Mouse (Mus musculus) testis, postnatal 10 days (tissue): Measurements from ENCODE around the gene Rabep2.
"Not testable (repeated sequence)": the region's sequence is repeated elsewhere in the genome, so short reads cannot be mapped to it uniquely, and the experiment has no call there.

Experiments used
- DNase-seq: peaks from one replicate; pipeline ENCODE4 v3.0.0; 2021; ENCODE audit warnings: low spot score

Rabep2 gene

DNA sequence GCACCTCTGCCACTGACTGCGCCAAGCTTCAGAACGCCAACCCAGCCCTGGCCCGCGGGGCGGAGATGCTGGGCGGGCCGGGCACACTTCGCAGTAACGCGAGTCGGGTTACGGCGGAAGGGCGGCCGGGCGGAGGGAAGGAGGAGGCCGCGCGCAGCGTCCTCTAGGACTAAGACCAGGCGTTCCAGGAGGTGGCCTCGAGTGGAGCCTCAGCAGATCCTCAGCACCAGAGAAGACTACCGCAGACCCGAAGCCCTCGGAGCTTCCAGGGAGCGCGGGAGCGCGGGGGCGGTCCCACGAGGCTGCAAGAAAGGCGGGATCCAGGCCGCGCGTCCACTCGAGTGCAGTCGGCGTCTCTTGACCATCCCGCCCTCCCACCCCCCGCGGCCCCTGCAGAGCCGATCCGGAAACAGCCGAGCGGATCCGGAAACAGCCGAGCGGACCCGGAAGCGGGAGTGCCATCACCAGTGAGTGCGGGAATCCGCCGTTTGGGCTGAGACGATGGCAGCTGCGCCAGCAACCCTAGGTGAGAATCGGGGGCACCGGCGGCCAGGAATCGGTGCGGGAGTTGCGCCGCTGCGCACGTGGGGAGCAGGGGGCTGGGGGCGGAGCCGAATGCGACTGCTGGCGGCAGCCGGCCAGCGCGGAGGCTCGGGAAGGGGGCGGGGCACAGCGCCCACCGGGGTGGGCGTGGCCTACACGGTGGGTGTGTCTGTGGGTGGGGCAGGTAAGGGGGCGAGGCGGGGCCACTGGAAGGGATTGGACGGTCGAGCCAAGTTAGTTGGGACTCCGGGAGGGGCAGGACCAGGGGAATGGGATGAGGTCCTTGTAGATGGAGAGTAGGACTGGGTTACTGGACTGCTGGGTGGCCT, at the start of gene Rabep2:
Gene Rabep2, plus strand, starts transcription at position 129 of the 872 bp plus-strand sequence.
- DNase-seq: peak; percentile 99

DNA sequence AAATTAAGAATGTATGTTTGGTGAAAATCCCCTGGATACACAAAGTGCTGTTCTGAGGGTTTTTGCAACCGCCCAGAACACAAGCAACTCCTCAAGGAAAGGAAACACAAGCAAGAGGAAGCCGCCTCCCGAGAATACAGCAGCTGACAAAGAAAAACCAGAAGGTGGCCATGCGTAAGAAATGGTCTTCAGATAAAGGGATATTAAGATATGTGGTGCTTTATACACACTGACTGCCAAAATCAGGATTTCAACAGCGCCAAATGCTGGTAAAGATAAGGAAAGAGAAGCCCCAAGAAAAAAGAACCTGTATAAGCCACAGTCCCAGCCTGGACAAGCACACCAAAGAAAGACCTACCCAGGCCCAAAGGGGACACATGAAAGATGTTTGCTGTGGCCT, 45.0 kb upstream of the Rabep2 start:
- DNase-seq: no peak

DNA sequence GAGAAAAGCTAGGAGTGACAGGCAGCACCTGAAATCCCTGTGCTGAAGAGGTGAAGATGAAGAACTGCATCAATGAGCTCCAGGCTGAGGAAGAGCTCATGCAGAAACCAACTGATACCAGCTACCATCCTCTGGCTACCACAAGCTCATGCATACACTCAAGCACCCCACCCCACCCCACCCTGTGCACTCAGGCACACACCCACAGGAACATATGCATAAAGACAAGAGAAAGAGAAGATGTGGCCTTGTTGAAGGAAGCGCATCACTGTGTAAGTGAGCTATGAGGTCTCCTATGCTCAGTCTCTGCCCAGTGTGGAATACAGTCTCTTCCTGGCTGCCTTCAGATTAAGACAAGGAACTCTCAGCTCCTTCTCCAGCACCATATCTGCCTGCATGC, 40.4 kb upstream of the Rabep2 start:
- no peak for DNase-seq

DNA sequence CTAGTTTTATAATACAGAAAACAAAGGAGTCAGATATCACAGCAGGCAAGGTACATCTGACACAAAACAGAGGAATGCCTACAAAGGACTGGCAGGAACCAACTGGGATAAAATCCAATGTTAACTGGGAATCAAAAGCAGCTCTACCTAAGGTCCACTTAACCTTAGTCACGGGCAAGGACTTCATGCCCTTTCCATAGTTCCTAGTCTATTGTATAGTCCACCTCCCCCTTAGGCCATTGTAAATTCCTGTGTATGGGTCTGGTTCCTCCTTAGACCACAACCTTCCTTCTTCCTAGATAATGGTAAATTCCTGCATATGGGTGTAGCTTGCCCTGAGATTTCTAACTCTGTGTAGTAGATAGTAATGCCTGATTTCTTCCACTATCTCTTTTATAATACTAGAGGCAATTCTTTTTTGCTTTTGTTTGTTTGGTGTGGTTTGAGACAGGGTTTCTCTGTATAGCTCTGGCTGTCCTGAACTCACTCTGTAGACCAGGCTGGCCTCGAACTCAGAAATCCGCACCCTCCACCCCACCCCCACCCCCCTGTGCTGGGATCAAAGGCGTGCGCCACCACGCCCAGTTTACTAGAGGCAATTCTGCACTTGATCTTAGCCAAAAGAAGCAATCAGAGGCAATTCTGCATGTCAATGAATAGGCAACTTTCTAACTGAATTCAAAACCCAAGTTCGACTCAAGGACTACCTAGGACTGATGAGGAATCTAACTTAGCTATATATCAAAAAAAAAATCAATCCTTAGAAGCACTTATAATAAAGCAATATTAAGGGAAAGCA, 36.3 kb upstream of the Rabep2 start:
- not testable (repeated sequence) for DNase-seq

DNA sequence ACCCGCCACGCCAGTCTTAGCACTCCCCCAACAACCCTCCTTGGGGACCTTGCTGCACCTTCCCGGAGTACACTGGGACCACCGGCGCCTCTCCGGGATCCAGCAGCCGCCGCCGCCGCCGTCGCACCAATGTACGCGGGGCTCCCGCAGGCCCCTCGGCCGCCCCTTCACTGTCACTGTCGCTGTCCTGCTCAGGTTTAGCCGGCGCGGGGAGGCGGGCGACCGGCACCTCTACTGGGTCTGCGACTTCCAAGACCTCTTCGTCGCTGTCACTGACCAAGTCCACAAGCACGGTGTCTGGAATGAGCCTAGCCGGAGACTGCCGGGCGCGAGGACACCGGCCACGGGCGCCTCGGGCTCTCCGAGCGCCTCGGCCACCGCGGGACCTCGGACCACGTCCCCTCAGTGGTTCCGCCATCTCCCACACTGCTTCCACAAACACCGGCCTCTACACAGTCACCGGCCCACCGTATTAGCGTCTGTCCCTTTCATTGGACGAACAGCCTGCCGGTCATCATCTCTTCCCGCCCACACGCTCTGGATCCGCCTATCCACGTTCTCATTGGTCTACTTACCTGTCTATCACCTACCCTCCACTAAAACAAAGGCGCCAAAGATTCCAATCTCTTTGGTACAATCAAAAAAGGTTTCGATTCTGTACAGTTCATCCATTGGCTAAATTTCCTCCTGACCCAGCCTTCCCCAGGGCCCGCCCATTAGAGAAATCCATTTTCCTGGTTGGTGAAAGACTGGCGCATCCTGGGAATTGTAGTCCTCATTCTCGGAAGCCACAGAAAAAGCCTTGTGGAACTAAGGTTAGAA, 32.0 kb upstream of the Rabep2 start, which contains the start of gene Nfatc2ip:
Gene Nfatc2ip, minus strand, starts transcription at position 440 of the 822 bp plus-strand sequence.
- peak; percentile 94 for DNase-seq

DNA sequence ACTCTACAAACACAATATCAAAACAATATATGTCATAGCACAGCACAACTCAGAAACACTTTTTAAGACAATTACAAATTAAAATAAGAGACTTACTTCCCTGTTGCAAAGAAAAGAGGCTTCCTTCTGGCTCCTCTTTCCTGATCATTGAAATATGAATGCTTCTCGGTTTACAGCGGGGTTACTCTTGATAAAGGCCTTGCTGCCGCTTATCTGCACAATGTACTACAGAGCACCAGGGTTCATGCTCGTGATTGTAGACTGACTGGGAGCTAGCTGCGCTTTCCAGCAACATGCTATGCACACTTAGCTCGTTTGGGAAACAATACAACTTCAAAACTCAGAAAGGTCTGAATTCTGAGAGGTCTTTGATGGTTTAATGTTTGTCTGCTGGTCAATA, 31.3 kb upstream of the Rabep2 start:
- no peak for DNase-seq

DNA sequence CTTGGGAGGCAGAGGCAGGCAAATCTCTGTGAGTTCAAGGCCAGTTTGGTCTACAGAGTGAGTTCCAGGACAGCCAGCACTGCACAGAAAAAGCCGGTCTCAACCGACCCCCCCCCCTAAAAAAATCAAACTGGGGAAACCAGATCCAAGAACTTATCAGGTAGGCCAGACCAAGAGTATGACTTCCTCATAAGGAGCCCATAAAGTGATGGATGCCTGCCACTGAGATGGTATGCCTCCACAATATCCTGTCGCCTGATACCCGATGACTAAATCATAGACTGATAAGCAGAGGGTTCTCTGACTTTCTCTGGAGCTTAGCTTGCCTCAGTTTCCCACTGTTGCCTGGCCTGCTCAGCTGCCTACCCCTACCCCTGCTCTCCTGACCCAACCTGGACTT, 30.7 kb upstream of the Rabep2 start:
- DNase-seq: no peak

DNA sequence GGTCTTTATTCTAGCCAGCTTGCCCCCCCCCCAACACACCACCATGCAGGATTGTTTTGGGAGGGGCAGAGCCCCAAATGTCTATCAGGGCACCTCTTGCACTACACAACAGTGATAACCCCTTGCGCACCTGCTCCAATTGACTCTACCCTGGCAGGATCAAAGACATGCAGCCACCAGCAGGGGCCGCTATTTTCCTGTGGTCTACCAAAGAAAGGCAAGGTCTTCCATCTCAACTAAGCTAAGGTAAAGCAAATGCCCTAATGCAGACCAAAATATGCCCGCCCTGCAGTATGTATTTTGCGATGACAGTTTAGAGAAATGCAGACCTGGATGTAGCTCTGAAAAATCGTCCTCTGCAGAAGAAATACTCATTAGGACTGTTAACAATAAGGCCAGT, 29.0 kb upstream of the Rabep2 start:
- peak; percentile 93 for DNase-seq

DNA sequence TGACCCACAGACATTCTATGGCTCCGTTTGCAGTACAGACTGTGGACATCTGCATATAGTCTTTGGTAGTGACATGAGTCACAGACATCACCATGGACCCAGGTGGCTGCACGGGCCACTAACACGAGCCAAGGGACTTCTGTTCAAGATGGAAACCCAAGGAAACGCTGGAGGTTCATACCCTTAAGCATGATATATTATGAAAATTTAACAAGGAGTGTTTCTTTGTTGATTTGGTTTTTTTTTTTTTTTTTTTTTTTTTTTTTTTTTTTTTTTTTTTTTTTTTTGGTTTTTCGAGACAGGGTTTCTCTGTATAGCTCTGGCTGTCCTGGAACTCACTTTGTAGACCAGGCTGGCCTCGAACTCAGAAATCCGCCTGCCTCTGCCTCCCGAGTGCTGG, 26.0 kb upstream of the Rabep2 start:
- DNase-seq: not testable (repeated sequence)

DNA sequence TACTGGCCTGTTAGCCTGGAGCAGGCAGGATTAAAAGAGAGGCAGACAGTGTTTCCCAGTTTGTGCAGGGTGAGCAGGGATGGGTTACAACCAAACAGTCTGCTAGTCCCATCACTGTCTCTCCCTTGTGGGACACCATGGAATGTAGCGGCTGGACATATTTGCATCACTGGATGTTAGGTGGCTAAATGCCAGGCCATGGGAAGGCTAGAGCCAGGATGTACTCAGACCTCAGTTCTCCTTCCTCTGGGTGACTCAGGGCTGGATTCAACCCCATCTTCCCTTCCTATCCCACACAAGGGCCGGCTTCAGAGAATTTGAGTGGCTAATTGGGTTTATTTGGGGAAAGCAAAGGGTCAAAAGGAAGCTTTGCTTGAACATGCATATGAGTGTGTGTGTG, 19.9 kb upstream of the Rabep2 start:
- no peak for DNase-seq

DNA sequence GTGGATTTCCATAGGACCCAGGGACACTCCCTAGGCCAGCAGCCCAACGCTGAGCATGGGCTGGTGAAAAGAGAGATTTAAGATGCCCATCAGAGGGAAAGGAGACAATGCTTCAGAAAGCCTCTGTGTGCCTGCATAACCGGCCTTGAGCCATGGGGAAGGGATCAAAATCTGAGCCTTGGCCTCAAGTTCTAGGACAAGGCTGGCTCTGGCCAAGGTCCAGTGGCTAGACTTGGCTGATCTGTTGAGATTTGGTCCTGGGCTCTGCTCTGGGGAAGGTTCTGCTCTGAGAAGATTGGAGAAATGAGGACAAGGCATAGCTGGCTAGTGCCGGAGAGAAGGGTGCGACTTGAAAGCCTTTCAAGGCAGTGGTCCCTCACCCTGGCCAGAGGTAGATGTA, 17.5 kb upstream of the Rabep2 start:
- no peak for DNase-seq

DNA sequence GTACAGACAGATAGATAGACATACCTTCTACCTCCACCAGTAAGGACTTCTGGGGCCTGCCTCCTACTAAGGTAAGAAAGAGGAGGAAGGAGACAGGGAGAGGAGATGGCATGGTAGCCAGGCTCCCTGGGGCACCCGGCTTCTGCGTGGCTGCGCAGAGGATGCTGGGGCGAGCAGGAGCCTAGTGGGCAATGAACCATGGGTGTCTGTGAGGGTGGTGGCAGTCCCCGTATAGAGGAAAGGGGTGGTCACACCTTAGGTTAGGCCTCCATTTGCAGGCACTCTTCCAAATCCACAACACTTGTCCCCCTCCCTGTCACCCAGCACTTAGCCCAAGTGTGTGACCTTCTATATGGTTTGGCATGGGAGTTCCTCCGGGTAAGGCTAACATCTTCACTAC, 13.8 kb upstream of the Rabep2 start, which contains the start of gene Cd19:
Gene Cd19, minus strand, starts transcription at position 165 of the 400 bp plus-strand sequence.
- no peak for DNase-seq

DNA sequence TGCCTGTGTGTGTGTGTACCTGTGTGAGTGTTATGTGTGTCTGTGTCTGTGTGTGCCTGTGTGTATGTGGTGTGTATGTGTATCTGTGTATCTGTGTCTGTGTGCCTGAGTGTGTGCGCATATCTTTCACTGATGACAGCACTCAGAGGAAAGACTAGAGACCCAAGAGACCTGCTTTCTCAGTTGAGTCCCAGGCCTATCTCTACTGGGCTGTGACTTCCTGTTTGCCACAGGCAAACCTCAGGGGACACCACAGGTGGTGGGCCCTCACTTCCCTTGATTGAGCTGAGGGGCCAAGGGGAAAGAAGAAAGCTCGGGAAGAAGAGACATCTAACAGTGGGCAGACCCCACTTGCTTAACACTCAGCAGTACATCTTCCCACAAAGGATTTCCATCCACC, 11.9 kb upstream of the Rabep2 start:
- DNase-seq: no peak

DNA sequence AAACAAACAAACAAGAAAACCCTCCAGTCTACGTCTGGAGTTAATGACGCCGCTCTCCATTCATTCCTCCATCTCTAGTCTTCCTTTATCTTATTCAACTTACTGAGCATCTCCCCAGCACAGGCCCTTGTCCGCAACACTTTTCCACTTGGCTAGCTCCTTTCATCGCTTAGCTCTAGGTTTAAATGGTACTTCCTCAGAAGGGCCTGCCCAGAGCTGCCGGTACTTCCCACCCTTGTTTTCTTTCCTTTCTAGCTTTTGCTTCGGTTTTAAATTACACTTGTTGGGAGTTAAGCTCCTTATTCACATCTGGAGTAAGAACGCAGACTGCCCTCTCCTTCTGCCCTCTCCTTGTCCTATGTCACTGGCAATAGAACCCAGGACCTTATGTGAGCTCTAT, 11.5 kb upstream of the Rabep2 start:
- DNase-seq: no peak

DNA sequence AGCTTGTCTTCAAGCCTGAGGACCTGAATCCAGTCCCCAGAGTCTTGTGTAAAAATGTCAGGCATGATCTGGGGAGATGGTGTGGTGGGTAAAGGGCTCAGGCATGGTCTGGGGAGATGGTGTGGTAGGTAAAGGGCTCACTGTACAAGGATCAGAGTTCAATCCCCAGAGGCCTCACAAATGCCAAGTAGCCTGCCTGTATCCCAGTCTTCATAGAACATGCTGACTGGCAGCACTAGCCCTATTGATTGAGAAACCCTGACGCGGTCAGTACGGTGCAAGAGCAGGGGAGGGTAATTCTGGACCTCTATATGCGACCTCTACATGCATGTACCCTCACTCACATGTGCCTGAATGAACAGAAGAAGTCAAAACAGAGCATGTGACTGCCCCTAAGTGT, 11.0 kb upstream of the Rabep2 start:
- no peak for DNase-seq

DNA sequence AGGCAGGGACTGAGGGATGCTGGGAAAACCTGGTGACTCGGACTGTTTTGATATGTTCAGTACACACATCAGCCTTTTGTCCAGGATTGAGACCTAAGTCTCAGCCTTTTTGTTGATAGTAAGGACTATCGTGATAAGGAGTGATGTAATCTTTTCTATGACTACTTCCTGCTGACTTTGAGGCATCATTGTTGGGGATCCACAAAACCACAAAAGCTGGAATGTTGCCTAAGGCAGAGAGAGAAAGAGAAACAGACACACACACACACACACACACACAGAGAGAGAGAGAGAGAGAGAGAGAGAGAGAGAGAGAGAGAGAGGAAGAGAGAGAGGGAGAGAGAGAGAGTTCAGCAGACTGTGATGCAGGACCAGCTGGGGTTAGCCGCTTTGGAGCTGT, 10.1 kb upstream of the Rabep2 start:
- DNase-seq: no peak

DNA sequence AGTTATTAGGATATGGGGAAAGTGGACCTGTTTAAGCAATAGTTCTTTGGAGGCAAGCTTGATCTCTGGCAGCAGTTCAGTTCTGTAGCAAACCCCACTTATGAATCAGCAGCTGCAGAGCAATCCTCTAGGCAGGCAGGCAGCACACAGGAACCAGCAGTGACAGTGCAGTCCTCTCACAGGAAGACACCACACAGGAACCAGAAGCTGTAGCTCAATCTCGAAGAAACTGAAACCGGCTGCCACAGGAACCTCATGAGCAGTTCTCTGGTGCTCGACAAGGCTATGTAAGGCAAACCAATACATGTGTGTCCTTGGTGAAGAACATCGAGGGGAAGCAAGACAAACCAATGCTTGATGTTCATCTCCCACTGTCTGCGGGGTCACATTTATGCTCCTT, 6.8 kb upstream of the Rabep2 start:
- DNase-seq: no peak

DNA sequence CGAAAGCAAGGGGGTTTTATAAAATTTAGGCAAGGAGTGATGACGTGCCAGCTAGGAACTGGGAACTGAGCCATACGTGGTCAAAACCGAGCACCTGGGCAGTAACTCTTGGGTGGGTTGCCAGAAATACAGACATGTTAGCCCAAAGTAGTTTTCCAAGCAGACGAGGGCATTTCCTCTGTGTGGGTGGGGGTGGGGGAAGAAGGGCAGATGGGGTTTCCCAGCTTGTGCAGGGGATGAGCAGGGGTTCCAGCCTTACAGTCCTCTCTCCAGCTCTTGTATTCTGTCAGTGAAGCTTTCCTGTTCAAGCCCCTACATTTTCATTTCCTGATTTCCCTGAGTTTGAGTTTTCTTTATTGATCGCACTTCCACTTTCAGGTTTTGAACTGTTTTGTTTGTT, 4.4 kb upstream of the Rabep2 start:
- no peak for DNase-seq

DNA sequence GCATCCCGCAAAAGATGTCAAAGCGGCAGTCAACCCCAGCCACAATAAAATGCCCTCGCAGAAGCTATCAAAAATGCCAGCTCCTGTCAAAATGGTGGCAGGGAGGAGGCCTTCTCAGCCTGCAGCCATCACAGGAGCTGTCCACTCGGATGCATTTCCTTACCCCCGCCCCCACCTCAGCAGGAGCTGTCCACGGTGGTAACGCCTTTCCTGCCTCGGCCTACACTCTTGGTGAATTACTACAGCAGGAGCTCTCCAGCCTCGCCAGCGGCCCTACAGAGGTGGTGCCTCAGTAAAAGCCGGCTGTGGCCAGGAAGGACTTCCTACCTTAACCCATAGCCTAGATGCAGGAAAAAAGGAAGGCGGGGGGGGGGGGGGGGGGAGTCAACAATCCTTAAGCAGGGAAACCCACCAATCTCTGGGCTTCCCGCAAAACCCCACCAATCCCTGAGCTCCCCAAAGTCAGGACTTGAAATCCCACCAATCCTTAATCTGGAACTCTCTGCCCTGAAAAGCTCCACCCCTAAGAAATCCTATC, 1.2 kb upstream of the Rabep2 start:
- no peak for DNase-seq

DNA sequence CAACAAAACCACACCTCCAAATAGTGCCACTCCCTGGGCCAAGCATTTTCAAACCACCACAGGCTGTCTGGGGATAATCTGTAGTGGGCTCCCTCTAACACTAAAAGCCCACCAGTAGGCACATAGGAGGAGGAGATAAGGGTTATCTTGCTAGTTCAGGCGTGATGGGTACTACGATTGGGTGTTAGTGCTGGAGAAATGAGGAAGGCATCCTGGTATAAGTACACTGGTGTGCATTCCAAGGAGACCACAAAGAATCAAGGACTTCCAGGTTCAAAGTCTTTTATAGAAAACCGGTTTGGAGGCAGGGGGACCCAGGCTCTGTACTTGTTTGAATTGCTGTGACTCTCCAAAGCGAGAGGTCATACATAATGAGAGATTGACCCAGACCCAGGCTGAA, 405 bp upstream of the Rabep2 start:
- DNase-seq: no peak

DNA sequence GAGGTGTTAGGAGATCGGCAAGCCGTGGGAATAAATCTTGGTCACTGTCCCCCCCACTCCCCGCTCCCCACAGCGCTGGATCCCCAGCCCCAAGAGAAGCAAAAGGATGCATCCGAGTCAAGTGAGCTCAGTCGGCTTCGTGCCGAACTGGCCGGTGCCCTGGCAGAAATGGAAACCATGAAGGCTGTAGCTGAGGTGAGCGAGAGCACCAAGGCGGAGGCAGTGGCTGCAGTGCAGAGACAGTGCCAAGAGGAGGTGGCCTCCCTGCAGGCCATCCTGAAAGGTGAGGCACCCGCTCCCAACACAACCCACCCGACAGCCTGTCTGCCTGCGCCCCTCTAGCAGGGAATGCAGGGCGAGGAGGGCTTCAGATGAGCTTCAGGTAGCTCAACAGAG, 942 bp downstream of the Rabep2 start:
- no peak for DNase-seq

DNA sequence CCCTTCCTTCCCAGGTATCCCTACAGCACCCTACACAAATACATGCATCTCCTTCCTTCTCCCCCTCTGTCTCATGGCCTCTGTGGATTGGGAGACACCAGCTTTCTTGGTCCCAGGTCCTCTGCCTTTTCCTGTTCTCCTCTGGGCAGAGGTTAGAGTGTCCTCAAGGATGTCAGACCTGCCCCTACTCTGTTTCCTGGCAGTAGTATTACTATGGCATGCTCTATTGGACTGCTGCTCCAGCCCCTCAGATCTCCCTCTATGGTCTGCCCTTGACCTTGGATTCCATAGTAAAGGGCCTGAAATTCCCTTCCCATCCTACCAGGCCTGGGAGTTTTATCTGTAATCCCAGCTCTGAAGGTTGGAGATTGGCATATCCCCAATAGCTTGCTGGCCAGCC, 1.6 kb downstream of the Rabep2 start:
- no peak for DNase-seq
